ENCODE assay signal across 8 mouse cellular contexts in the genomic region with DNA sequence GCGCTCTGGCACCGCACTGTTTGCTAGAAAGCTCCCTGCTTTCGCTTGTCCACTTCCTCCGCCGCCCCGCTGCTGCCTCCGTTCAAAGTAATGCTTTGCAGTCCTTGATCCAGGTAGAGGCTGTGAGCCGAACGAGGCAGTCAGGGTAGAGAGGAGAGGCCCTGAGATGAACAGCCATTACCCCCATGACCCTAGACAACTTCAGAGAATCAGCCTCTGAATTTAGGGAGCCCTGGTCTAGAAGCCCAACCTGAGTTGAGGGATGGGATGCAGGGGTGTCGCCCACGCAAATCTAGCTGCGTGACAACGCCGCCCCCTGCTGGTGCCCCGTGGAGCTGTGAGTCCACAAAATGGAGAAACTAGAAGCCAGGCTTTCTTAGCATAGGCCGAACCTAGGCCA. TPM values are rescaled to one million over a fixed set of nuclear protein-coding genes. Genes with fewer than 3 reads are reported as not detected.
DNase-seq lines count a peak whose midpoint lies in the region; ATAC-seq lines count a peak whose summit lies in the region.

No protein-coding gene starts in this region.

- H3K4me2 ChIP-seq in heart, embryonic 14.5 days (ENCODE audit: low read length), result peak overlapping the region; percentile 71
- peak overlapping the region; percentile 80 for H3K4me2 ChIP-seq in liver, embryonic 12.5 days
- peak overlapping the region; percentile 72 for H3K4me2 ChIP-seq in stomach, embryonic 14.5 days (replicated peaks; ENCODE audit: low read depth, low read length)

- peak overlapping the region; percentile 88 for H3K9ac ChIP-seq in heart, embryonic 14.5 days (ENCODE audit: low read length)
- peak overlapping the region; percentile 60 for H3K9ac ChIP-seq in liver, embryonic 12.5 days
- H3K9ac ChIP-seq in stomach, embryonic 14.5 days (replicated peaks; ENCODE audit: low read depth, low read length), result no peak overlapping the region

- peak; percentile 83 for DNase-seq in CD4-positive helper T cell, adult 2 months (ENCODE audit: low read depth, low spot score)
- peak; percentile 78 for DNase-seq in brain, adult 2 months (ENCODE audit: low read depth, low spot score)
- DNase-seq in fibroblast of lung, adult 2 months (ENCODE audit: low read depth), result peak; percentile 50
- DNase-seq in kidney, postnatal 10 days, result peak; percentile 94
- peak; percentile 90 for DNase-seq in naive thymus-derived CD4-positive, alpha-beta T cell, adult 2 months (ENCODE audit: low read depth)

- no peaks in the 10 kb centered on the region for H3K27me3 ChIP-seq in heart, embryonic 14.5 days (ENCODE audit: control insufficient read depth, insufficient read depth, low read length)
- peaks cover 14% of the 10 kb centered on the region for H3K27me3 ChIP-seq in liver, embryonic 12.5 days (replicated peaks)
- no peaks in the 10 kb centered on the region for H3K27me3 ChIP-seq in stomach, embryonic 14.5 days (ENCODE audit: control insufficient read depth, insufficient read depth, low read length)

- peaks cover 7% of the 10 kb centered on the region; the same call in 1 of the 2 replicates for H3K36me3 ChIP-seq in heart, embryonic 14.5 days (ENCODE audit: control insufficient read depth, insufficient read depth, low read length)
- no peaks in the 10 kb centered on the region for H3K36me3 ChIP-seq in liver, embryonic 12.5 days
- H3K36me3 ChIP-seq in stomach, embryonic 14.5 days (ENCODE audit: control insufficient read depth, insufficient read depth, low read length), result no peaks in the 10 kb centered on the region

- no peak for ATAC-seq in heart, embryonic 14.5 days (ENCODE audit: insufficient number of reproducible peaks, insufficient read depth, low FRiP score, low read depth)
- peak; percentile 43 for ATAC-seq in liver, embryonic 12.5 days
- 0 out of 2 replicates have a peak, but pooled peaks have one; percentile 7 for ATAC-seq in stomach, embryonic 14.5 days (ENCODE audit: insufficient number of reproducible peaks, insufficient read depth, low FRiP score, low read depth)

- peak overlapping the region; percentile 68 to 84 for H3K4me3 ChIP-seq in heart, embryonic 14.5 days (ENCODE audit: control insufficient read depth in 1 of 2, insufficient read depth in 1 of 2, low read depth in 1 of 2, low read length in 2 of 2)
- peak overlapping the region; percentile 72 for H3K4me3 ChIP-seq in liver, embryonic 12.5 days
- peak overlapping the region; percentile 79 for H3K4me3 ChIP-seq in stomach, embryonic 14.5 days (ENCODE audit: low read depth, low read length)

- H3K27ac ChIP-seq in heart, embryonic 14.5 days (replicated peaks in 1 of 2; ENCODE audit: control insufficient read depth in 1 of 2, insufficient read depth in 1 of 2, low read depth in 2 of 2, low read length in 2 of 2), result peak overlapping the region; percentile 84 to 95
- peak overlapping the region; percentile 75 for H3K27ac ChIP-seq in liver, embryonic 12.5 days
- peak overlapping the region; percentile 89 for H3K27ac ChIP-seq in stomach, embryonic 14.5 days (ENCODE audit: low read length)

- H3K4me1 ChIP-seq in heart, embryonic 14.5 days (ENCODE audit: control insufficient read depth in 2 of 2, insufficient read depth in 2 of 2, low read length in 2 of 2), result peaks cover 0 to 6% of the 10 kb centered on the region in 2 experiments; a peak in 2 of 4 replicates
- H3K4me1 ChIP-seq in liver, embryonic 12.5 days, result peaks cover 25% of the 10 kb centered on the region
- no peaks in the 10 kb centered on the region for H3K4me1 ChIP-seq in stomach, embryonic 14.5 days (ENCODE audit: control insufficient read depth, insufficient read depth, low read length)

- no peaks in the 10 kb centered on the region for H3K9me3 ChIP-seq in heart, embryonic 14.5 days (ENCODE audit: control insufficient read depth, low read length)
- H3K9me3 ChIP-seq in liver, embryonic 12.5 days (replicated peaks), result no peaks in the 10 kb centered on the region
- H3K9me3 ChIP-seq in stomach, embryonic 14.5 days (ENCODE audit: control insufficient read depth, low read depth, low read length), result no peaks in the 10 kb centered on the region

- WGBS in heart, embryonic 14.5 days, result 2% methylated on average over 16 of the region's 16 CpGs
- WGBS in liver, embryonic 12.5 days (ENCODE audit: insufficient replicate concordance), result 2% methylated on average over 16 of the region's 16 CpGs
- 2% methylated on average over 16 of the region's 16 CpGs for WGBS in stomach, embryonic 14.5 days

RNA-seq across cellular contexts. Expression of gene Tent5a, which starts 1.1 kb away (rescaled TPM):
- 11.3 and 13.0 TPM in 2 replicates for polyA plus RNA-seq in heart, embryonic 14.5 days (2014; fragmentation: Nextera tagmentation; extraction: Ambion mirVana)
- polyA plus RNA-seq in liver, embryonic 12.5 days (2016; fragmentation: Nextera tagmentation; extraction: Ambion mirVana), result 8.8 and 9.2 TPM in 2 replicates
- polyA plus RNA-seq in stomach, embryonic 14.5 days (2014; fragmentation: Nextera tagmentation; extraction: Ambion mirVana), result 27.8 and 27.9 TPM in 2 replicates

RNA-seq across cellular contexts. Expression of gene Gm11114, which starts 15.7 kb away (rescaled TPM):
- not detected in 2 replicates for polyA plus RNA-seq in heart, embryonic 14.5 days (2014; fragmentation: Nextera tagmentation; extraction: Ambion mirVana)
- polyA plus RNA-seq in liver, embryonic 12.5 days (2016; fragmentation: Nextera tagmentation; extraction: Ambion mirVana), result not detected in 2 replicates
- not detected in 2 replicates for polyA plus RNA-seq in stomach, embryonic 14.5 days (2014; fragmentation: Nextera tagmentation; extraction: Ambion mirVana)
